Mouse (Mus musculus) Patski (cell line): ENCODE measurements around the gene BC051665. TPM values are rescaled to one million over a fixed set of nuclear protein-coding genes. Genes with fewer than 3 reads are reported as not detected.
A peak's percentile ranks its signal among the peaks of the same experiment; 100 is the strongest.

Source experiments
- ATAC-seq: fragments of 100-300 bp; one replicate; pipeline ENCODE4 v1.8.0; 2021
- CTCF ChIA-PET: fragments of 350-600 bp; sonication (Branson Sonifier 250); formaldehyde crosslinking; loops from one replicate; lab custom pipeline; 2022; ENCODE audit warnings: inconsistent platforms; lab: Charles Lee
- POLR2A ChIA-PET: fragments of 350-600 bp; sonication (Branson Sonifier 250); formaldehyde crosslinking; loops from one replicate; lab custom pipeline; 2022; ENCODE audit warnings: antibody characterized with exemption, inconsistent platforms; lab: Charles Lee
- DNase-seq: peaks from one replicate; pipeline ENCODE4 v3.0.0-alpha.2; 2011; ENCODE audit warnings: low read depth, low spot score
- H3K27me3 ChIP-seq: fragments of 371-371 bp; one replicate; pipeline ENCODE4 v1.5.1; 2021
- CTCF ChIP-seq: fragments of 100-300 bp; IDR thresholded peaks from one replicate; pipeline ENCODE4 v1.5.1; 2021
- in situ Hi-C: fragments of 300-500 bp; cut with MboI; formaldehyde crosslinking; loops from 3 replicates; pipeline ENCODE4 v1.11.1; 2018; ENCODE audit warnings: low pct_unique_long_range_greater_than_20kb, mixed read lengths
- polyA plus RNA-seq: library from polyadenylated mRNA; unstranded; gene quantifications from one replicate; pipeline ENCODE4 v1.2.3, GENCODE M21; 2021

The BC051665 gene
- polyA plus RNA-seq, 1 experiment from 2014 or later, result not detected

DNA sequence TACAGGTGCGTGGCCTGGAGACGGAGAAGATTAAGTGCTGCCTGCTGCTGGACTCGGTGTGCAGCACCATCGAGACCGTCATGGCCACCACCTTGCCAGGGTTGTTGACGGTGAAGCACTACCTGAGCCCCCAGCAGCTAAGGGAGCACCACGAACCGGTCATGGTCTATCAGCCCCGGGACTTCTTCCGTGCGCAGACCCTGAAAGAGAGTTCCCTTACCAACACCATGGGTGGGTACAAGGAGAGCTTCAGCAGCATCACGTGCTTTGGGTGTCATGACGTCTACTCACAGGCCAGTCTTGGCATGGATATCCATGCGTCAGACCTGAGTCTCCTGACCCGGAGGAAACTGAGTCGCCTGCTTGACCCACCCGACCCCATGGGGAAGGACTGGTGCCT lies 25.0 kb downstream of the BC051665 start:
- no peaks in the 10 kb centered on the region for H3K27me3 ChIP-seq
- CTCF ChIA-PET, result interaction anchor here (1.0 kb wide), 1 partner anchor 12 kb away, joined by 3 read pairs; no protein-coding TSS in a partner anchor
- DNase-seq (no peak), ATAC-seq (no peak)
- POLR2A ChIA-PET, result no interaction called here
- TF ChIP-seq CTCF, result no peak
- in situ Hi-C loops, result loop anchor here (5.0 to 25.0 kb wide), 3 partner anchors 56 to 1226 kb away; no protein-coding TSS in a partner anchor

DNA sequence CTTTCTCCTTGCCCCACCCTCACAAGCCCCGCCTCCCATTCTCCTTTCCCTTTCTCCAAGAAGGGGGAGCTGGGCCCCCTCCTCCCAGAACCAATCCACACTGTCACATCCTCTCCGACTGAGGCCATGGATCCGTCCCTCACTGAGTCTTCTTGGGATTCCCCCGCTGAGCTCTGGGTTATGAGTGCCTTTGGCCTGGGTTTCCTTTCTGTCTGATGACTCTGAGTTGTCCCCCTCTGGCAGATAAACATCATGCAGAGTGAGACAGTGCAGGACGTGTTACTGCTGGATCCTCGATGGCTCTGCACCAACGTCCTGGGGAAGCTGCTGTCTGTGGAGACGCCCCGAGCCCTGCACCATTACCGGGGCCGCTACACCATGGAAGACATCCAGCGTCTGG lies 25.8 kb downstream of the BC051665 start:
- ChIA-PET POLR2A (no interaction called here), CTCF (interaction anchor here (0.9 to 1.3 kb wide), 2 partner anchors 12 to 14 kb away, joined by 4 read pairs; no protein-coding TSS in a partner anchor)
- H3K27me3 ChIP-seq, result no peaks in the 10 kb centered on the region
- DNase-seq, result no peak
- TF ChIP-seq CTCF, result no peak
- in situ Hi-C loops, result loop anchor here (5.0 to 25.0 kb wide), 3 partner anchors 57 to 1227 kb away; no protein-coding TSS in a partner anchor
- ATAC-seq, result no peak

DNA sequence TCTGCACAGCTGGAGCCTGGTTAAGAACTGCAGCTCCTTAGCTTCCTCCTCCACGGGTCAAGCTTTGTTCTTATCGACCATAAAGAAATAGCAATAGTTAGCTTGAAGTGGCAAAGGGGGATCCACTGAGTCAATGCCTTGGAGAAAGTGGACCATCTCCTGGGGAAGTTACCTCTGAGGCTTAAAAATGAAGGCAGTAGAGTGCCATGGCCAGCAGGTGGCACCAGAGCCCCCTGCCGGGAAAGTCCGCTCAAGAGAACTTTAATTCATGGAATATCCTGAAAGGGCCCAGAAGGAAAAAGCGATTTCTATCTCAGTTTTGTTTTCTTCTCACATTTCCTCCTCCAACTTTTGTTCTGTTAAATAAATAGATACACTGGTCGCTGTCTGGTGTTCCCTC lies 27.0 kb downstream of the BC051665 start:
- CTCF ChIA-PET, result interaction anchor here (0.7 to 5.0 kb wide), 9 partner anchors 12 to 482 kb away, joined by 3 to 50 read pairs (median 3); partner anchors contain the start of gene Ctsll3
- no peaks in the 10 kb centered on the region for H3K27me3 ChIP-seq
- POLR2A ChIA-PET, result no interaction called here
- DNase-seq, result no peak
- peak; percentile 92 for TF ChIP-seq CTCF
- peak; percentile 51 for ATAC-seq
- in situ Hi-C loops, result loop anchor here (25.0 kb wide), 1 partner anchor 1228 kb away; no protein-coding TSS in a partner anchor

DNA sequence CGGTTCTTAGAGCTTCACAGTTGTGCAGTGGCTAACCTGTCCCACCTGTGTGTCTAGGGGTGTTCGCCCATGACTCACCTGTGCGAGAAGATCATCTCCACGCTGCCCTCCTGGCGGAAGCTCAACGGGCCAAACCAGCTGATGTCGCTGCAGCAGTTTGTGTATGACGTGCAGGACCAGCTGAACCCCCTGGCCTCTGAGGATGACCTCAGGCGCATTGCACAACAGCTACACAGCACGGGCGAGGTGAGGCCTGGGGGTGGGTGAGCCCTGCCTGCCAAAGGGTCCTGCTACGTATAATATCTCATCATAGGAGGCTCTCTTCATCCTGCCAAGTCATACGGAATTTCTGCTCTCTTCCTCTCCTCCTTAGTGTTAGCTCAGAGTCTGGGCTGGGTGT lies 28.9 kb downstream of the BC051665 start:
- ChIA-PET POLR2A (no interaction called here), CTCF (interaction anchor here (2.5 to 5.0 kb wide), 2 partner anchors 10 to 63 kb away, joined by 14 to 50 read pairs; no protein-coding TSS in a partner anchor)
- TF ChIP-seq CTCF, result no peak
- DNase-seq, result no peak
- in situ Hi-C loops, result loop anchor here (25.0 kb wide), 1 partner anchor 1230 kb away; no protein-coding TSS in a partner anchor
- no peak for ATAC-seq
- H3K27me3 ChIP-seq, result no peaks in the 10 kb centered on the region

DNA sequence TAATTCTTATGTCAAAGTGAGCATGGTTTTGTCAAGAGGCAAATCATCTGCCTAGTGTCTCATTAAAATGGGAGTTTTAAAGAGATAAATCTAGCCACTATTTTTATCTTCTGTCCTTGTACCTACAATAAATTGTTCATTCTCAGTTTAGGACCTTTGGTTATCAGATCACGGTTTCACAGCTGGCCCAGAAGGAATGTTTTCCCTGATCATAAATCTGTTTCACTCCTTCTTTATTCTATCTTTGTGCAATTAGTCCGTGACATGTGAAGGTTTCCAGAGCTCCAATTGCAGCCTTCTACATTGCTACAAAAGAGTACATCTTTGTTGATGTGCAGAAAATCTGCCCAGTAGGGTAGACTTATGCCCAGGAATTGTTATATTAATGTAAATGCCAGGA lies 30.9 kb downstream of the BC051665 start:
- TF ChIP-seq CTCF, result no peak
- no peak for ATAC-seq
- no peak for DNase-seq
- no peaks in the 10 kb centered on the region for H3K27me3 ChIP-seq
- in situ Hi-C loops, result loop anchor here (25.0 kb wide), 1 partner anchor 1232 kb away; no protein-coding TSS in a partner anchor
- ChIA-PET CTCF (interaction anchor here (1.0 to 5.0 kb wide), 2 partner anchors 8 to 65 kb away, joined by 4 to 50 read pairs; no protein-coding TSS in a partner anchor), POLR2A (interaction anchor here (0.5 kb wide), 1 partner anchor 12 kb away, joined by 3 read pairs; no protein-coding TSS in a partner anchor)

DNA sequence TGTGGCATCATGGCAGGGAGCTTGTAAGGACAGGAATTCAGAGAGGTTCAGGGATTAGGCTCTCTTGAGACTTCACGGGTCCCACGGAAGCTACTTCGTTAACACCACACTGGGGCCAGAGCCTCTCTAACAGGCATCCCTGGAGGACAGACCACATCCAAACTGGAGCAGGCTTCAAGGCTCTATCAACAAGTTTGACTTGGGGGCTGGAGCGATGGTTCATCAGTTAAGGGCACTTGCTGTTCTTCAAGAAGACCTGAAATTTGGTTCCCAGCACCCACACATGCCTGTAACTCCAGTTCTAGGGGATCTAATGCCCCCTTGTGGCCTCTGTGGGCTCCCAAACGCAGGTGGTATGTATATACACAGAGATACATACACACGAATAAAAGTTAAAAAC lies 32.9 kb downstream of the BC051665 start:
- no peaks in the 10 kb centered on the region for H3K27me3 ChIP-seq
- DNase-seq (no peak), ATAC-seq (no peak)
- no peak for TF ChIP-seq CTCF
- ChIA-PET CTCF (interaction anchor here (1.2 kb wide), 1 partner anchor 490 kb away, joined by 3 read pairs; no protein-coding TSS in a partner anchor), POLR2A (no interaction called here)
- in situ Hi-C loops, result loop anchor here (25.0 kb wide), 1 partner anchor 1234 kb away; no protein-coding TSS in a partner anchor

DNA sequence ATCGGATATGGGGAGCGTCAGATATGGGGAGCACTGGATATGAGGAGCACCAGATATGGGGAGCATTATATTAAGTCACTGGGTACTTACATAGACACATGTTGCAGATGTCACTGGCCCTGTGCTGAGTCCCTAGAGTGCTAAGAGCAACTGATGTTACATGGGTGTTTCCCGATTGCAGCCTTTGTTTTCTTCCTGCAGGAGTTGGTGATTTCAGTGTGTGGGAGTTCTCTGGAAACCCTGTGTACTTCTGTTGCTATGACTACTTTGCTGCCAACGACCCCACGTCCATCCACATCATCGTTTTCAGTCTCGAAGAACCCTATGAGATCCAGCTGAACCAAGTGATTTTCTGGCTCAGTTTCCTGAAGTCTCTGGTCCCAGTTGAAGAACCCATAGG lies 35.2 kb downstream of the BC051665 start:
- no peak for DNase-seq
- POLR2A ChIA-PET, result no interaction called here
- in situ Hi-C loops, result loop anchor here (25.0 kb wide), 1 partner anchor 1236 kb away; no protein-coding TSS in a partner anchor
- no peak for ATAC-seq
- no peak for TF ChIP-seq CTCF
- CTCF ChIA-PET, result interaction anchor here (6.3 kb wide), 1 partner anchor 6 kb away, joined by 50 read pairs; no protein-coding TSS in a partner anchor
- H3K27me3 ChIP-seq, result no peaks in the 10 kb centered on the region

DNA sequence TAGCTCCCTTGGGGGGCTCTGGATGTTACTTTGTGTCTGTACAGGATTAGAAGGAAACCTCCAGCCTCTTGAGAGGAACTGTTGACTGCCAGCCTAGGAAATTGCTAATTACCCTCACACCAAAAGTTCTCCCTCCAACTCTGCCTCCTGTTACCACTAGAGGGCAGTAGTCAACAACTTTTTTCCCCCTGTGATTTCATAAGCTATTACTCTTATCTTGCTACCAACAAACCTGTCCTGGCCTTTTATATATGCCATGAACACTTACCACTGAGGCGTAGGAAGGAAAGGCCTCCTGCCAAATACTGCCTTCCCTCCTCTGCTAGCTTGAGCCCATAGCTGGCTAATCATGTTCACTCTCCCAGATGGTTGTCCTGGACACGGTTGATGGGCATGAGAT lies 37.6 kb downstream of the BC051665 start:
- ChIA-PET CTCF (interaction anchor here (0.9 to 6.7 kb wide), 7 partner anchors 8 to 268 kb away, joined by 3 to 111 read pairs (median 5); no protein-coding TSS in a partner anchor), POLR2A (no interaction called here)
- H3K27me3 ChIP-seq, result no peaks in the 10 kb centered on the region
- no peak for TF ChIP-seq CTCF
- ATAC-seq (no peak), DNase-seq (no peak)
- in situ Hi-C loops, result loop anchor here (5.0 to 25.0 kb wide), 3 partner anchors 271 to 906 kb away; partner anchors contain the start of gene Gas1

DNA sequence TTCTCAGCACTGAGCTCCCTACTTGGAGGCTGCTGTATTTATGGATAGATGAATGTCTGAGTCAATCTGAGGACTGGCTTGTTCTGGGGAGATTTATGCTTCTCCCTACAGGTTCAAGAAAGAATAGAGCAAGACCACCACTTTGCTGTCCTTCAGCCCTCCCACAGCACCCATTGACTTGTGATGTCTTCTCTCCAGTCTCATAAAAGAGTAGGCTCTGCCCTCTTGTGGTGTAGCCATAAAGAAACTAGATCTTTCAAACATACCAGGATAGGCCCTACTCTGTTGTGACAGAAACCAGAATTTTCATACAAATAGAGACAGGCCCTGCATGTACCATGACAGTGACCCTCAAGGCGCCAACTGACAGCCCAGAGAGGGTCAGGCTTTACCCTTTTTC lies 39.0 kb downstream of the BC051665 start:
- in situ Hi-C loops, result loop anchor here (5.0 to 25.0 kb wide), 3 partner anchors 270 to 905 kb away; partner anchors contain the start of gene Gas1
- no peaks in the 10 kb centered on the region for H3K27me3 ChIP-seq
- POLR2A ChIA-PET, result no interaction called here
- ATAC-seq, result no peak
- CTCF ChIA-PET, result interaction anchor here (1.0 to 6.7 kb wide), 16 partner anchors 8 to 977 kb away, joined by 3 to 111 read pairs (median 4); partner anchors contain the start of gene Dapk1
- TF ChIP-seq CTCF, result no peak
- DNase-seq, result no peak

DNA sequence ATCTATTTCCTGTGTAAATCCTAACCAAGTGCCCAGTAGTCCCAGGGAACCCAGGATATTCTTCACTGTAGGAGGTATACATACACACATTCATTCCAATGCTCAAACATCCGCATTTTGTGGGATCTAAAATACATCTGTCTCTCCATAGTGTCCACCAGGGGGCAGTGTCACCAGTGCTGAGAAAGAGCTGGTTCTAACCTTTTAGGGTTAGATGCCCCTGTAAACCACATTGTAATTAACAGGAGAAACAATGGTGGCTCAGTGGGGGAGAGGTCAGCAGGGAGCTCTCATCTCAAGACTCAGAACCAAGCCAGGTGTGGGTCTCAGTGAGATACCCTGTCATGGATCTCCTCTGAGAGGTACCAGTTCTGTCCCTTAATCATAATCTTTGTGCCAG lies 39.9 kb downstream of the BC051665 start:
- in situ Hi-C loops, result loop anchor here (5.0 to 25.0 kb wide), 3 partner anchors 269 to 904 kb away; partner anchors contain the start of gene Gas1
- ChIA-PET CTCF (interaction anchor here (0.6 to 6.7 kb wide), 27 partner anchors 10 to 976 kb away, joined by 3 to 111 read pairs (median 4); partner anchors contain the start of gene Dapk1), POLR2A (no interaction called here)
- no peak for DNase-seq
- H3K27me3 ChIP-seq, result no peaks in the 10 kb centered on the region
- peak; percentile 74 for TF ChIP-seq CTCF
- no peak for ATAC-seq

DNA sequence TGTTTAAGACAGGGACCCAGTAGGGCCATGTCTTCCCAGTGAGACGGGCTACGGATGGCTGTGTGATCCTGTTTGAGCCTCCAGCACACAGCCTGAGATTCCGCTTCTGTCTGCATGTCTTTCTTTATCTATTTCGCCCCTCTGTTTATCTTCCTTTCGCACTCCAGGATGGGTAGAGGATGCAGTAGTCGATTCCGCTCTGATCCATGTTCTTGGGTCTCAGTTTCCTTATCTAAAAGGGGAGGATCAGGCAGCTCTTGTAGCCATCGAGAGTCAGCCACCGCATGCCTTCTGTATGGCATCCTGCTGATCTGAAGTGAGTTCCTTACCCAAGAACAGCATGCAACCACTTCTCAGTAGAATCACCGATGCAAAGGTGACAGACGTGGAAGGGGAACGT lies 40.8 kb downstream of the BC051665 start:
- in situ Hi-C loops, result loop anchor here (5.0 to 25.0 kb wide), 3 partner anchors 268 to 903 kb away; partner anchors contain the start of gene Gas1
- ATAC-seq, result no peak
- H3K27me3 ChIP-seq, result no peaks in the 10 kb centered on the region
- TF ChIP-seq CTCF, result no peak
- ChIA-PET POLR2A (no interaction called here), CTCF (interaction anchor here (1.2 to 6.7 kb wide), 12 partner anchors 9 to 880 kb away, joined by 3 to 111 read pairs (median 4); partner anchors contain the start of gene Dapk1)
- DNase-seq, result no peak
